Mouse (Mus musculus) ES-E14 (cell line): Measurements from ENCODE around the gene Casp8ap2.

ENCODE experiments used
- HCFC1 ChIP-seq: IDR thresholded peaks from 2 replicates; pipeline ENCODE4 v1.6.1; 2012; ENCODE audit warnings: low read length, inconsistent platforms, borderline replicate concordance; ENCODE audit not compliant: insufficient read depth
- ZNF384 ChIP-seq: IDR thresholded peaks from 2 replicates; pipeline ENCODE4 v1.6.1; 2012; ENCODE audit warnings: low read depth, low read length, inconsistent platforms

GRCm38 (mm10) chr4:32615034-32615881 lies at the start of gene Casp8ap2:
- TF ChIP-seq ZNF384 (peak; percentile 79), HCFC1 (0 out of 2 replicates have a peak, but pooled peaks have one; percentile 27)
